Mouse (Mus musculus): ENCODE data around the gene Amn.

Amn gene

GRCm38 (mm10) chr12:111267673-111268325, 3.1 kb upstream of the Amn start:
- no peak for DNase-seq (ENCODE audit: low spot score in 2 of 2)

GRCm38 (mm10) chr12:111271406-111271805, 511 bp downstream of the Amn start:
- DNase-seq (ENCODE audit: low spot score in 2 of 2), result no peak

- no peak for DNase-seq (ENCODE audit: low spot score in 2 of 2)
Observed at GRCm38 (mm10) chr12:111271966-111272365, 1.1 kb downstream of the Amn start.

DNA sequence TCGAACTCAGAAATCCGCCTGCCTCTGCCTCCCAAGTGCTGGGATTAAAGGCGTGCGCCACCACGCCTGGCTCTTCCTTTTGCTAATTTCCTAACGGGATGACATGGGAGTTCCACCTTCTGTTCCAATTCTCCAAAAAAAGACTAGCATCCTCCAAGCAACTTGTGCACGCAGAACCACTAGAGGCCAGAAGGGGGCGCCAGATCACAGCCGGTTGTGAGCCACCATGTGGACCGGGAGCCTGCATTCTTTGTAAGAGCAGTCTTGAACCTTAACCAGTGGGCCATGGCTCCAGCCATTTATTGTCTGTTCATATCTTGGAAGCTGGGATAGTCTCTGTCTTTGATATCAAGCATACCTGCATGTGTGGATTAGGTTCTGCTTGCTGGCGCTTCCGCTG, 1.5 kb downstream of the Amn start:
- peak; percentile 55 to 75 for DNase-seq (ENCODE audit: low spot score in 2 of 2)

GRCm38 (mm10) chr12:111274006-111274405, 3.1 kb downstream of the Amn start:
- no peak for DNase-seq (ENCODE audit: low spot score in 2 of 2)

DNA sequence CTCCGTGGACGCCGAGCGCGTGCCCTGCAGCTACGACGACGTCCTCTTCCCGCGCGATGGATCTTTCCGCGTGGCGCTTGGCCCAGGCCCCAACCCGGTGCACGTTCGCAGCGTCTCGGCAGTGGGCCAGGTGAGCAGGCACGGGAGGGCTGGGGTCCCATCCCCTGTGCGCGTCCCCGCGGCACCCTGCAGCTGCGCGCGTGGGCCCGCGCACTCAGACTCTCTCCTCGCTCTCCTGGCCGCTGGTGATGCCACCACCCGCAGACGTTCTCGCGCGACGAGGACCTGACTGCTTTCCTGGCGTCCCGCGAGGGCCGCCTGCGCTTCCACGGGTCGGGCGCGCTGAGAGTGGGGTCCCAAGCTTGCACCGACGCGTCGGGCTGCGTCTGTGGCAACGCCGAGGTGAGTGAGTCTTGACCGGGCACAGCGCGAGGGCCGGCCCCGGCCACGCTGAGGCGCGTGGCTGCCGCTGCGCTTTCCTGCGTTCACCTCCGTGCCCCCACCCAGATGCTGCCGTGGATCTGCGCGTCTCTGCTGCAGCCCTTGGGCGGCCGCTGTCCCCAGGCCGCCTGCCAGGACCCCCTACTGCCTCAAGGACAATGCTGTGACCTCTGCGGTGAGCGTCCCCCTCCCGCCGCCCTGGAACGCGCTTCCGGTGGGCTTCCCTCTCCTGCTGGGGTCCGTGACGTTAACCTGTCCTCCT, 3.7 kb downstream of the Amn start:
- DNase-seq (ENCODE audit: low spot score in 2 of 2), result no peak

- DNase-seq (ENCODE audit: low spot score in 2 of 2), result no peak
Observed at GRCm38 (mm10) chr12:111275150-111275841, 4.4 kb downstream of the Amn start.

DNA sequence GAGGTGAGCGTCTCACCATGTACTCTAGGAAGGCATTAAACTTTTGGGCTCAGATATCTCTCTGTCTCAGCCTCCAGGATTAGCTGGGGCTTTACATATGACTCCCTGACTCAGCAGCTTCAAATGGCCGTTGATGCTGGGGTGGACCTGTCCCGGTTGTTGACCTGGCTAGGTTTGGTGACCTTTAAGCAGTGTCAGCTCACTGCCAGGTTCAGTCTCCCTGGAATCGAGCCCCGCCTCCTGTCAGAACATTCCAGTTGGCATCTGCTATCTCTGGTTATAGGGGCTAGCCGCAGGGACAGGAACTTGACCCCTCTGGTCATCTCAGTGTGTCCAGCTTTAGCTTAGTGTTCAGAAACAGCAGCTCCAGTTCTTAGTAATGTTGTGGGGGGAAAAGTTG, 5.5 kb downstream of the Amn start:
- no peak for DNase-seq (ENCODE audit: low spot score in 2 of 2)

DNA sequence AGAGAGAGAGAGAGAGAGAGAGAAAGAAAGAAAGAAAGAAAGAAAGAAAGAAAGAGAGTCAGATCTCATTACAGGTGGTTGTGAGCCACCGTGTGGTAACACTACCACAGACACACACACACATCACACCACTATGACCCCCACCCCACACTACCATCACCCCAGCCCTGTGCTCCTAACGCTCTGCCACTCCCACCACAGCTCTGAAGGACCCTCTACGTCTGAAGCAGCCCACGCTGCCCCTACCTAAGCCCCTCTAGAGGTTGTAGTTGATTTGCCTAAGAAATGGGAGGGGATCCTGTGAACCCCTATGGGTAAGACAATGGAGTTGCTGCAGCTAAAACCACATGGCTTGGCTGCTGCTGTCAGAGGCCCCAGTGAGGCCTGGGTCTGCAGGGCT, 12.7 kb downstream of the Amn start:
- DNase-seq (ENCODE audit: low spot score in 2 of 2), result no peak

DNA sequence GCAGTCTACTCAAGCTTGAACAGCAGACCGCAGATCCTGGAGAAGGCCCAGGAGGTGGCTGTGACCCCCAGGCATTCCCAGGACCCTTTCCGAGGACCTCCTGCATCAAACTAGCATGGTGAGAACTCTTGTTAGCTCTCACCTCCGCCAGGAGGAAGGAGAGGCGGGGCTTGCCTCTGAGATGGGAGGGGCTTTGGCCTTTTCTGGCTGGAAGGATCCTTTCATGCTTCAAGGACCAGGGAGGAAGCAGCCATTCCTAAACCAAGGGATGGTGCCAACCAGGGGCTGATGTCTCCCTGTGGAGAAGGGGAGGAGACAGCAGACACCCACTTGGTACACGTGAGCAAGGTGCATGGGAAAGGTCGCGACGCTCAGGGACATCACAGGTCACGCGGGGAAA, 13.6 kb downstream of the Amn start:
- DNase-seq (ENCODE audit: low spot score in 2 of 2), result no peak

GRCm38 (mm10) chr12:111293025-111293424, 22.1 kb downstream of the Amn start:
- DNase-seq (ENCODE audit: low spot score in 2 of 2), result no peak

- no peak for DNase-seq (ENCODE audit: low spot score in 2 of 2)
Observed at GRCm38 (mm10) chr12:111301322-111302017, 30.6 kb downstream of the Amn start.

GRCm38 (mm10) chr12:111302018-111302345, 31.1 kb downstream of the Amn start:
- DNase-seq (ENCODE audit: low spot score in 2 of 2), result no peak

- no peak for DNase-seq (ENCODE audit: low spot score in 2 of 2)
Observed at GRCm38 (mm10) chr12:111303702-111304337, 32.9 kb downstream of the Amn start.

DNA sequence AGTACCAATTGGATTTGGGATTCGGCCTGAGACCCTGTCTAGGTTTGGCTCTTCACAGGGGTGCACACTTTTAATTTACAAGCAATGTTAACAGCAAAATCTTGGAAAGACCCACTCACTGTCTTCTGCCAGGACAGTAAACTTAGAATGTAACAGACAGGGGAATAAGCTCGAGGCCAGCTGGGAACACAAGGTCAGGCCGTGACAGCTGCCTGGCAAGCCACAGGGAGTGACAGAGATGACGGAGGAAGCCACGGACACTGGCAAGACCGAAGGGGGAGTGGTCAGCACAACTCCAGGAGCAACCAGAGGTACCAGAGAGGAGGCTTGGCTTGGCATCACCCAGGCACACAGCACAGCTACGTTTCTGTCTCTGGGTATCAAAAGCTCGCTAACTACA, 35.9 kb downstream of the Amn start:
- no peak for DNase-seq (ENCODE audit: low spot score in 2 of 2)

DNA sequence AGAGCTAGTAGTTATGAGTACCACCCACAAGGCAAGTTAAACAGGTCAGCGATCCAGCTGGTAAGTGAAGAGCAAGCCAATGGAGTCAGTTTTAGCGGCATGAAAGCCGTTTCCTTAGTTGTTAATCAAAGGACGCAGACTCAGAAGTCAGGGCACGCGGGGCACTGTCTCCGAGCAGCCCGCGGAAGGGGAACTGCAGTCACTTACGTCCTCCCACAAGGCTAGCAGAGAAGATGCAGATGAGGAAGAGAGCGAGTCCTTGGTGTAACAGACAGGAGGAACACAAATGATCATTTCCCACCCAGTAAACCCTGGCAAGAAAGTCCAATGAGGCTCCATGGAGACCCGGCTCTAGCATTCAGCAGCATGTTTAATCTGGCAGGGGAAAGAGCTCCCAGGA, 38.4 kb downstream of the Amn start:
- DNase-seq (ENCODE audit: low spot score in 2 of 2), result no peak

DNA sequence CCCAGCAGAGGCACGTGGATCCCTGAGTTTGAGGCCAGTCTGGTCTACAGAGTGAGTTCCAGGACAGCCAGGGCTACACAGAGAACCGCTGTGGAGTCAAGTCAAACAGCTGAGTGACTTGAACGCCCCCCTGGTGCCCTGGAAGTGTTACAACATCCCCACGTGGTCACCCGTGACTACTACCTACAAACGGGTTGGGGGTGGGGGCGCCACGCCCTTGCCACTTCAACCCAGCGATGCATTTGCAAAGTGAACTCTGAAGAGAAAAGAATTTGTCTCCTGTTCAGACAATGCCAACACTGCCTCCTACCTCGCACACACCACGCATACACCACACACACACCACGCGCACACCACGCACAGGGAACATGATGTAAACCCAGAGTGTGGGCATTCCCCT, 39.0 kb downstream of the Amn start:
- DNase-seq (ENCODE audit: low spot score in 2 of 2), result no peak

DNA sequence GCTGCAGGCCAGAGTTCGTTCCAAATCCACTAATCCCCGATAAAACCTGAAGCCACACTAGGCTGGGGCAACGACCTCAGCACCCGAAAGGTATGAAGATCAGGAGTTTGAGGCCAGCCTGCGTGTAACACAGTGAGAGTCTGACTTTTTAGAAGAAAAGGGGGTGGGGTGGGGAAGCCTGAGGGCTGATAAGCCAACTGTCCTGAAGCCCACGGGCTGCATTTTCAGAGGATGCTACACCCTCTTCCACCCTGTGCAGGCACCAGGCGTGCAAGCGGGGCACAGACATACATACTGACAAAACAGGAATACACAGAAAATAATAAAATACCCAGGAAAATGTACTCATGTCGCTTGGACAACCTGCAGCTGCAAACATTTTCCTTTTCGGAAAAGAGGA, 40.9 kb downstream of the Amn start:
- DNase-seq (ENCODE audit: low spot score in 2 of 2), result no peak

- DNase-seq (ENCODE audit: low spot score in 2 of 2), result no peak
Observed at GRCm38 (mm10) chr12:111314273-111314672, 43.4 kb downstream of the Amn start.

DNA sequence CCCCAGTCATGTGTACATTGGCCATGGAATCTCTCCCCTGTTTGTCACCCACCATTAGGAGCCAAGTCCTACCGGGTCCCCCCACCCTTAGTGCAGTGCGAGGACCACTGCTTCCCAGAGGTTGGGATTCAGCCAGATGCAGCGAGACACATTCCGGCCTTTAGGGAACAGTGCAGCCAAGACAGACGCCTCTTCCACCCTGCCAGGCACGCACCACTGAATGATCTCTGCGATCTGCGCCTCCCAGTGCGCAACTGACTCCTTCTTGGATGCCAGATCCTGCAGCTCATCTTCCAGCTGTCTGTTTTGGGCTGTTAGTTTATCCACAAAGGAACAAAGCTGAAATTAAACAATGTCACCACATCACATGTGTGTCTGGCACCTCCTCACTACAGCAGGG, 46.8 kb downstream of the Amn start:
- no peak for DNase-seq (ENCODE audit: low spot score in 2 of 2)

DNA sequence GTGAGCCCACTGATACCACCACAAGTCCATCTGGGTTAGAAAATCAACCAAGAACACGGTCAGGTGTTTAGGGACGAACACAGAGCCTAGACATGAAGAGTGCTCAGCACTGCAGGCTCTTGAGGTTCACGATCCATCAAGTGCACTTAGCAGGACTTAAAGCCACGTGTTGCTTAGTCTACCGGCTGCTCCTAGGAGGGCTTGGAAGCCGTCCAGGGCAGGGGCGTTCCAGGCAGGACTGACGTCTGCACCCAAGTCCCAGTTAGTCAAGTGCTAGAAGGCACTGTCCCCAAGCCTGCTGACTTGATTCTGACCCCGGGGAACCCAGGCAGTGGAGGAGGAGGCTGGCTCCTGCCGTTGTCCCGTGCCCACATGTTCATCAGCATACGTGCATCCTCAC, 49.7 kb downstream of the Amn start:
- no peak for DNase-seq (ENCODE audit: low spot score in 2 of 2)

GRCm38 (mm10) chr12:111321832-111322231, 50.9 kb downstream of the Amn start:
- DNase-seq (ENCODE audit: low spot score in 2 of 2), result no peak

All from urinary bladder, postnatal 36 days (tissue).